Mouse (Mus musculus) hindbrain, embryonic 10.5 days (tissue): ENCODE results near the gene Fbxo30. TPM values are rescaled to one million over a fixed set of nuclear protein-coding genes. Genes with fewer than 3 reads are reported as not detected.

Source experiments
- DNase-seq: peaks from one replicate; pipeline ENCODE4 v3.0.0-alpha.2; 2017; ENCODE audit warnings: low spot score
- H3K27ac ChIP-seq: fragments of 300-500 bp; sonication (generic); 2 replicates; pipeline ENCODE4 v1.5.1; 2016; ENCODE audit warnings: mild to moderate bottlenecking, moderate library complexity
- H3K27me3 ChIP-seq: fragments of 300-500 bp; sonication (generic); 2 replicates; pipeline ENCODE4 v1.6.1; 2016; ENCODE audit warnings: mild to moderate bottlenecking; ENCODE audit not compliant: poor library complexity, insufficient read depth, severe bottlenecking
- H3K36me3 ChIP-seq: fragments of 300-500 bp; sonication (generic); 2 replicates; pipeline ENCODE4 v1.6.1; 2016; ENCODE audit warnings: mild to moderate bottlenecking, moderate library complexity
- H3K4me1 ChIP-seq: fragments of 300-500 bp; sonication (generic); replicated peaks from 2 replicates; pipeline ENCODE4 v1.6.1; 2016; ENCODE audit warnings: mild to moderate bottlenecking
- H3K4me3 ChIP-seq: fragments of 300-500 bp; sonication (generic); 2 replicates; pipeline ENCODE4 v1.5.1; 2016; ENCODE audit warnings: mild to moderate bottlenecking, moderate library complexity
- H3K9me3 ChIP-seq: fragments of 300-500 bp; sonication (generic); 2 replicates; pipeline ENCODE4 v1.6.1; 2016; ENCODE audit warnings: mild to moderate bottlenecking, moderate library complexity
- WGBS: fragments of 180-500 bp; shearing (Covaris S2); methylation state at CpG from one replicate; pipeline ENCODE4 v1.1.7; 2016; 5-methylcytosine and 5-hydroxymethylcytosine counted together
- polyA plus RNA-seq: library from polyadenylated mRNA; unstranded; fragments of >200 nt; fragmentation: Nextera tagmentation; extraction: Ambion mirVana; gene quantifications from 2 replicates; pipeline ENCODE4 v1.2.1, GENCODE M21; 2016

Fbxo30 gene
- polyA plus RNA-seq, 1 experiment from 2014 or later = 35.5 TPM

DNA sequence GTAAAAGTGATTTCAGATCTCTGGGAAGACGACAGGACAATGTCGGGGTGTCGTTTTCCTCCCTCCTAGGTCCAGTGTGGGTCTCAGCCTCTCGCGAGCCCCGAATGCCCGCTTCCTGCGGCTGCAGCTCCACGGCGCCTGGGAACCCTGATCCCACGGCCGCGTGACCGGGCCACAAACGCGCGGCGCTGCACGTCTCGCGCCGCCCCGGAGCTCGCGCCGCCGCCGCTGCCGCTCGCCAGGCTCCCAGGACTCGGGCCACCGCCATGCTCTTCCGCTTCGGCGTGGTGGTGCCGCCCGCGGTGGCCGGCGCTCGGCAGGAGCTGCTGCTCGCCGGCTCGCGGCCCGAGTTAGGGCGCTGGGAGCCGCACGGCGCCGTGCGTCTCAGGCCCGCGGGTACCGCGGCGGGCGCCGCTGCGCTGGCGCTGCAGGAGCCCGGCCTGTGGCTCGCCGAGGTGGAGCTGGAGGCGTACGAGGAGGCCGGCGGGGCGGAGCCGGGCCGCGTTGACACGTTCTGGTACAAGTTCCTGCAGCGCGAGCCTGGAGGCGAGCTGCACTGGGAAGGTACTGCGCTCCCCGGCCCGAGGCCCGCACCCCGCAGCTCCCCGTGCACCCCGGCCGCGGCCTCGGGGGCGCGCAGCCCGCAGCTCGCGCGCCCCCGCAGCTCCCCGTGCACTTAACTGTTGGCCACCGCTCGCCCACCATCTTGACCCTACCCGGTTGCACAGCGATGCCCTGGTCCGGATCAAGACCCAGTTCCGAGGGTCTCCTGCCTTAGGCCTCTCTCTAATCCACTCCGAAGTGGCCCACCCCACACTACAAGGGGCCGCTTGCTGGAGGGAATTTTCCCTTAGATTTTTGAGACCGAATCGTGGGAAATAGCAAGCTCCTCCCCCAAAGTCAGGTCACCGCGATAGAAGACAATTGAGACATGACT is 62.3 kb downstream of the Fbxo30 start, which contains the start of gene Epm2a:
Epm2a (plus strand) TSS at position 200 of the 937 bp plus-strand sequence.
- Histone ChIP-seq H3K4me3 (peak within 1 kb of the TSS; percentile 68), H3K36me3 (no peaks in the 10 kb centered on the region), H3K4me1 (no peaks in the 10 kb centered on the region), H3K27me3 (no peaks in the 10 kb centered on the region), H3K9me3 (peaks cover 10% of the 10 kb centered on the region; the same call in 1 of the 2 replicates), H3K27ac (peak within 1 kb of the TSS; percentile 96)
- under 1% methylated on average over 106 of the region's 106 CpGs for WGBS
- DNase-seq = peak; percentile 85

DNA sequence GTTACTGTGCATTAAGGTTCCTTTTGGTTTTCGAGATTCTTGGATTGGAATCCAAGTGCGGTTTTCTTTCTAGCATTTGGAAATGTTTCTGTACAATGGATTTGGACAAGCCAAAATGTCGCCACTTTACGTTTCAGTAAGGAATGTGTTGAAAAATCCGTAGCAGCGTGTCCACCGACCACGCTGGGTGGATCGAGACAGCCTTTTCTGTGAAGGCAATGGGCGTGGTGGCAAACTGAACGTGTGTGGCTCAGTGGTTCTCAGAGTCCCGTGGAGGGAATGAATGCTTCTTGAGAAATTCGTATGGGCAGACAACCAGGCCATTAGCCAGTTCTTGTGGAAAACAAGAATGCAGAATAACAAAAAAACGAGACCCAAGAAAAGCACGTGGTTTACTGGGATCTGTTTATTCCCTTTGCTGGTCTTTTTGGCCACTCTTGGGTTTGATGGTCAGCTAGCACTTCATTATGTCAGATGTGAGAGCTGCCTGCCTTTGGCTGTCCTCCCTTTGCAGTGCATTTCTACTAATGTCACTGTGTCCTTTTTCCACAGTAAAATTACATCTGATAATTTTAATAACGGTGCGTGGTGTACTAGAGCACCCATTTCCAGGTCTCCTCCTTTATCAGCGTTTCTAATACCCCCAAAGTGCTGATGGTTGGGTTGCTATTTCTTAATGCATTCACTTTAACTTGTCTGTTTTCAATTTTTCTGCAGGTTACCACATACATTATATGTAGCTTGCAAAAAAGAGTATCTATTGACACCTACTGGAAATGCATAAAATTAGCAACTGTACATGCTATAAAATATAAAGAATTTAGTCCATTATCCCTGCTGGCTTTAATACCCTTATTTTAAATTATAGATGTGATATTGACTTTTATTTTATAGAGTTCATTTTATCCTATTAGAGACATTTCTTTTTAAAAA is 63.7 kb downstream of the Fbxo30 start:
- no peaks in the 10 kb centered on the region for H3K27me3 ChIP-seq
- H3K4me1 ChIP-seq = no peaks in the 10 kb centered on the region
- no peaks in the 10 kb centered on the region for H3K36me3 ChIP-seq
- H3K9me3 ChIP-seq = peaks cover 10% of the 10 kb centered on the region; the same call in 1 of the 2 replicates
- 86% methylated on average over 18 of the region's 18 CpGs for WGBS
- H3K4me3 ChIP-seq = no peak overlapping the region
- DNase-seq = no peak
- no peak overlapping the region for H3K27ac ChIP-seq

Other genes with a start within 250 kb of the Fbxo30 start
- 0.12 TPM in 1 of 2 replicates, not detected in the other for gene Grm1, start 199.0 kb upstream of the Fbxo30 start, polyA plus RNA-seq
- 17.2 and 18.9 TPM in 2 replicates for gene Shprh, start 131.9 kb upstream of the Fbxo30 start, polyA plus RNA-seq
- 0.33 and 0.35 TPM in 2 replicates for gene Epm2a, start 62.1 kb downstream of the Fbxo30 start, polyA plus RNA-seq